Mouse (Mus musculus): ENCODE measurements around the gene Ipmk. TPM values are rescaled to one million over a fixed set of nuclear protein-coding genes. Genes with fewer than 3 reads are reported as not detected.

Gene Ipmk
- total and polyA plus RNA-seq, 3 experiments, result 14.7 to 27.1 (median 23.8) TPM

- no peaks in the 10 kb centered on the region for H3K79me2 ChIP-seq (replicated peaks; ENCODE audit: control insufficient read depth, extremely low read depth, insufficient read depth, poor library complexity, severe bottlenecking)
- no peak overlapping the region for H3K4me3 ChIP-seq (replicated peaks in 1 of 3; ENCODE audit: low read depth in 2 of 3, low read length in 2 of 3, poor library complexity in 1 of 3)
- no peaks in the 10 kb centered on the region for H3K36me3 ChIP-seq (replicated peaks in 1 of 2; ENCODE audit: control insufficient read depth in 1 of 2, insufficient read depth in 1 of 2, low read length in 1 of 2)
- TF ChIP-seq CHD2 (IDR thresholded peaks at IDR 0.05; ENCODE audit: low read length) (no peak), MXI1 (IDR thresholded peaks at IDR 0.05; ENCODE audit: low read depth, low read length) (no peak), JUN (IDR thresholded peaks at IDR 0.05; ENCODE audit: insufficient read depth, low read depth, low read length) (no peak), KAT2A (IDR thresholded peaks at IDR 0.05; ENCODE audit: insufficient replicate concordance, low read length) (no peak), USF1 (IDR thresholded peaks at IDR 0.05; ENCODE audit: low read depth, low read length) (no peak), CTCF (conservative IDR thresholded peaks at IDR 0.05 in 1 of 2, IDR thresholded peaks at IDR 0.05 in 1 of 2; ENCODE audit: low read depth in 2 of 2, low read length in 2 of 2) (no peak), MYC (IDR thresholded peaks at IDR 0.05; ENCODE audit: low read depth, low read length) (no peak), PAX5 (IDR thresholded peaks at IDR 0.05; ENCODE audit: low read length) (no peak), IRF4 (IDR thresholded peaks at IDR 0.05; ENCODE audit: low read depth, low read length) (no peak), GABPA (IDR thresholded peaks at IDR 0.05; ENCODE audit: insufficient replicate concordance, low read depth, low read length) (no peak), SIN3A (IDR thresholded peaks at IDR 0.05; ENCODE audit: low read length) (no peak), JUND (conservative IDR thresholded peaks at IDR 0.05; ENCODE audit: low read depth, low read length) (no peak)
- in situ Hi-C loops (cut with MboI; ENCODE audit: low pct_ligation_motif_present, low pct_unique_long_range_greater_than_20kb, low sequenced_read_pairs), result no loop called here
- dilution Hi-C loops (cut with MboI; ENCODE audit: extremely low pct_ligation_motif_present, extremely low pct_unique_long_range_greater_than_20kb, low sequenced_read_pairs), result no loop called here
- no peak overlapping the region for H3K4me2 ChIP-seq (ENCODE audit: insufficient read depth, low read depth, poor library complexity, severe bottlenecking)
- H3K9me3 ChIP-seq (replicated peaks; ENCODE audit: low read length), result no peaks in the 10 kb centered on the region
- H3K4me1 ChIP-seq (ENCODE audit: control insufficient read depth in 1 of 2, insufficient read depth in 2 of 2), result no peaks in the 10 kb centered on the region; a peak in 1 of 4 replicates
- DNase-seq (ENCODE audit: extremely low read depth), result no peak
- no peaks in the 10 kb centered on the region for H3K27me3 ChIP-seq (replicated peaks)
- H3K9ac ChIP-seq (ENCODE audit: insufficient read depth, low read depth), result no peak overlapping the region
- no peak overlapping the region for H3K27ac ChIP-seq (ENCODE audit: insufficient read depth, low read depth)
Measured at GRCm38 (mm10) chr10:71405523-71406217, 58.1 kb downstream of the Ipmk start.

- Histone ChIP-seq H3K4me3 (replicated peaks in 1 of 3; ENCODE audit: low read depth in 2 of 3, low read length in 2 of 3, poor library complexity in 1 of 3) (no peak overlapping the region), H3K27ac (ENCODE audit: insufficient read depth, low read depth) (no peak overlapping the region), H3K9me3 (replicated peaks; ENCODE audit: low read length) (no peaks in the 10 kb centered on the region), H3K36me3 (replicated peaks in 1 of 2; ENCODE audit: control insufficient read depth in 1 of 2, insufficient read depth in 1 of 2, low read length in 1 of 2) (no peaks in the 10 kb centered on the region), H3K27me3 (replicated peaks) (no peaks in the 10 kb centered on the region), H3K79me2 (replicated peaks; ENCODE audit: control insufficient read depth, extremely low read depth, insufficient read depth, poor library complexity, severe bottlenecking) (no peaks in the 10 kb centered on the region), H3K9ac (ENCODE audit: insufficient read depth, low read depth) (no peak overlapping the region), H3K4me1 (ENCODE audit: control insufficient read depth in 1 of 2, insufficient read depth in 2 of 2) (no peaks in the 10 kb centered on the region), H3K4me2 (ENCODE audit: insufficient read depth, low read depth, poor library complexity, severe bottlenecking) (no peak overlapping the region)
- in situ Hi-C loops (cut with MboI; ENCODE audit: low pct_ligation_motif_present, low pct_unique_long_range_greater_than_20kb, low sequenced_read_pairs), result no loop called here
- dilution Hi-C loops (cut with MboI; ENCODE audit: extremely low pct_ligation_motif_present, extremely low pct_unique_long_range_greater_than_20kb, low sequenced_read_pairs), result no loop called here
- no peak for DNase-seq (ENCODE audit: extremely low read depth)
- TF ChIP-seq RAD21 (IDR thresholded peaks at IDR 0.05; ENCODE audit: low read depth, low read length) (no peak), MAZ (IDR thresholded peaks at IDR 0.05; ENCODE audit: low read depth, low read length) (no peak), UBTF (IDR thresholded peaks at IDR 0.05; ENCODE audit: low read depth, low read length) (no peak), BHLHE40 (IDR thresholded peaks at IDR 0.05; ENCODE audit: low read depth, low read length) (no peak), USF1 (IDR thresholded peaks at IDR 0.05; ENCODE audit: low read depth, low read length) (no peak), CTCF (conservative IDR thresholded peaks at IDR 0.05 in 1 of 2, IDR thresholded peaks at IDR 0.05 in 1 of 2; ENCODE audit: low read depth in 2 of 2, low read length in 2 of 2) (no peak), PAX5 (IDR thresholded peaks at IDR 0.05; ENCODE audit: low read length) (no peak), IRF4 (IDR thresholded peaks at IDR 0.05; ENCODE audit: low read depth, low read length) (no peak), POLR2A (IDR thresholded peaks at IDR 0.05; ENCODE audit: low read depth, low read length) (no peak), NRF1 (IDR thresholded peaks at IDR 0.05; ENCODE audit: low read depth, low read length) (no peak)
Measured at GRCm38 (mm10) chr10:71409948-71410347, 62.4 kb downstream of the Ipmk start.
